Mouse (Mus musculus): ENCODE results near the gene Mgat3.

Gene Mgat3

GRCm38 (mm10) chr15:80225796-80226195 is 52.3 kb downstream of the Mgat3 start:
- WGBS, result 50% methylated on average over 2 of the region's 2 CpGs

- WGBS, result 72% methylated on average over 17 of the region's 17 CpGs
Measured at GRCm38 (mm10) chr15:80228071-80228800, 54.7 kb downstream of the Mgat3 start.

- 67% methylated on average over 2 of the region's 2 CpGs for WGBS
Measured at GRCm38 (mm10) chr15:80232331-80232730, 58.8 kb downstream of the Mgat3 start.

- 49% methylated on average over 4 of the region's 4 CpGs for WGBS
Measured at GRCm38 (mm10) chr15:80233053-80233452, 59.5 kb downstream of the Mgat3 start.

GRCm38 (mm10) chr15:80233733-80234509 is 60.4 kb downstream of the Mgat3 start, which contains the start of gene Mief1:
TSS of gene Mief1 (plus strand) at chr15:80234018.
- WGBS, result under 1% methylated on average over 67 of the region's 67 CpGs

- 89% methylated on average over 9 of the region's 9 CpGs for WGBS
Measured at GRCm38 (mm10) chr15:80235535-80235934, 62.0 kb downstream of the Mgat3 start, which contains the start of gene AC140267.1. TSS of gene AC140267.1 (plus strand) at chr15:80235835.

- 94% methylated on average over 12 of the region's 12 CpGs for WGBS
Measured at GRCm38 (mm10) chr15:80248135-80248534, 74.6 kb downstream of the Mgat3 start.

GRCm38 (mm10) chr15:80248596-80248995 is 75.1 kb downstream of the Mgat3 start:
- 92% methylated on average over 1 of the region's 1 CpGs for WGBS

- 94% methylated on average over 10 of the region's 10 CpGs for WGBS
Measured at GRCm38 (mm10) chr15:80249672-80250071, 76.2 kb downstream of the Mgat3 start.

- WGBS, result 91% methylated on average over 6 of the region's 6 CpGs
Measured at GRCm38 (mm10) chr15:80250586-80250985, 77.1 kb downstream of the Mgat3 start.

- WGBS, result 9% methylated on average over 2 of the region's 2 CpGs
Measured at GRCm38 (mm10) chr15:80253530-80253929, 80.0 kb downstream of the Mgat3 start.

- 45% methylated on average over 6 of the region's 6 CpGs for WGBS
Measured at GRCm38 (mm10) chr15:80254207-80254606, 80.7 kb downstream of the Mgat3 start.

GRCm38 (mm10) chr15:80254847-80255645 is 81.5 kb downstream of the Mgat3 start, which contains the start of gene Atf4:
TSS of gene Atf4 (plus strand) at chr15:80255184.
- WGBS, result under 1% methylated on average over 62 of the region's 62 CpGs

- under 1% methylated on average over 51 of the region's 51 CpGs for WGBS
Measured at GRCm38 (mm10) chr15:80255646-80256121, 82.2 kb downstream of the Mgat3 start.

GRCm38 (mm10) chr15:80256242-80256641 is 82.7 kb downstream of the Mgat3 start:
- 3% methylated on average over 16 of the region's 16 CpGs for whole genome bisulfite sequencing

- 29% methylated on average over 12 of the region's 12 CpGs for WGBS
Measured at GRCm38 (mm10) chr15:80256656-80257601, 83.4 kb downstream of the Mgat3 start.

GRCm38 (mm10) chr15:80257602-80258239 is 84.2 kb downstream of the Mgat3 start:
- 18% methylated on average over 4 of the region's 4 CpGs for WGBS

- 44% methylated on average over 11 of the region's 11 CpGs for WGBS
Measured at GRCm38 (mm10) chr15:80258240-80259170, 85.0 kb downstream of the Mgat3 start.

Measured in cerebral cortex, adult 2 months (tissue).